Mouse (Mus musculus) megakaryocyte, adult 5-6 weeks (primary cell): ENCODE measurements around the gene Csk. TPM values are rescaled to one million over a fixed set of nuclear protein-coding genes. Genes with fewer than 3 reads are reported as not detected.

ENCODE experiments used
- total RNA-seq, 2 experiments: library from RNA; stranded (forward) in 1 of 2; stranded (reverse) in 1 of 2; fragments of 153-499, 151-499 nt in 1 of 2; fragments of 221-1000, 200-1000 nt in 1 of 2; gene quantifications; 2 replicates each; pipeline versions ENCODE4 v1.2.3 to v1.2.4; 2015 to 2017

The Csk gene
- total RNA-seq, 2 experiments from 2014 or later = 96.7 to 282 TPM

Other genes starting within 250 kb of the Csk start
- 15.6 and 19.2 TPM in 2 replicates for gene Ppcdc, start 213.5 kb downstream of the Csk start, total RNA-seq (2015)
- 14.5 and 19.2 TPM in 2 replicates for gene Ppcdc, start 213.5 kb downstream of the Csk start, total RNA-seq (2017)
- 0.30 and 0.33 TPM in 2 replicates for gene Scamp5, start 185.6 kb downstream of the Csk start, total RNA-seq (2015)
- gene Scamp5, start 185.6 kb downstream of the Csk start, total RNA-seq (2017) = 0.04 and 0.28 TPM in 2 replicates
- gene Rpp25, start 149.6 kb downstream of the Csk start, total RNA-seq (2015) = not detected in 2 replicates
- not detected in 2 replicates for gene Rpp25, start 149.6 kb downstream of the Csk start, total RNA-seq (2017)
- 374 and 399 TPM in 2 replicates for gene Cox5a, start 132.4 kb downstream of the Csk start, total RNA-seq (2015)
- gene Cox5a, start 132.4 kb downstream of the Csk start, total RNA-seq (2017) = 54.0 and 61.6 TPM in 2 replicates
- gene Fam219b, start 116.1 kb downstream of the Csk start, total RNA-seq (2015) = 5.1 and 5.4 TPM in 2 replicates
- 8.7 and 10.5 TPM in 2 replicates for gene Fam219b, start 116.1 kb downstream of the Csk start, total RNA-seq (2017)
- 10.7 and 12.7 TPM in 2 replicates for gene Mpi, start 100.9 kb downstream of the Csk start, total RNA-seq (2015)
- gene Mpi, start 100.9 kb downstream of the Csk start, total RNA-seq (2017) = 6.9 and 11.5 TPM in 2 replicates
- gene Scamp2, start 92.7 kb downstream of the Csk start, total RNA-seq (2015) = 89.5 and 90.0 TPM in 2 replicates
- 36.3 and 40.0 TPM in 2 replicates for gene Scamp2, start 92.7 kb downstream of the Csk start, total RNA-seq (2017)
- 8.8 and 10.0 TPM in 2 replicates for gene Ulk3, start 64.2 kb downstream of the Csk start, total RNA-seq (2015)
- 4.7 and 9.4 TPM in 2 replicates for gene Ulk3, start 64.2 kb downstream of the Csk start, total RNA-seq (2017)
- not detected in 2 replicates for gene Cplx3, start 47.4 kb downstream of the Csk start, total RNA-seq (2015)
- gene Cplx3, start 47.4 kb downstream of the Csk start, total RNA-seq (2017) = not detected in 2 replicates
- not detected in 2 replicates for gene Lman1l, start 32.9 kb downstream of the Csk start, total RNA-seq (2015)
- not detected in 2 replicates for gene Lman1l, start 32.9 kb downstream of the Csk start, total RNA-seq (2017)
- not detected in 2 replicates for gene Cyp1a2, start 30.1 kb upstream of the Csk start, total RNA-seq (2015)
- not detected in 2 replicates for gene Cyp1a2, start 30.1 kb upstream of the Csk start, total RNA-seq (2017)
- gene Cyp1a1, start 34.3 kb upstream of the Csk start, total RNA-seq (2015) = not detected in 2 replicates
- gene Cyp1a1, start 34.3 kb upstream of the Csk start, total RNA-seq (2017) = not detected in 2 replicates
- gene Edc3, start 54.9 kb upstream of the Csk start, total RNA-seq (2015) = 5.5 and 5.7 TPM in 2 replicates
- 3.7 and 4.9 TPM in 2 replicates for gene Edc3, start 54.9 kb upstream of the Csk start, total RNA-seq (2017)
- 55.8 and 59.7 TPM in 2 replicates for gene Clk3, start 112.2 kb upstream of the Csk start, total RNA-seq (2015)
- 60.0 and 91.1 TPM in 2 replicates for gene Clk3, start 112.2 kb upstream of the Csk start, total RNA-seq (2017)
- 23.0 and 23.7 TPM in 2 replicates for gene Arid3b, start 183.2 kb upstream of the Csk start, total RNA-seq (2015)
- 7.6 and 12.6 TPM in 2 replicates for gene Arid3b, start 183.2 kb upstream of the Csk start, total RNA-seq (2017)